ENCODE assay signal across 17 mouse cellular contexts in the genomic region with DNA sequence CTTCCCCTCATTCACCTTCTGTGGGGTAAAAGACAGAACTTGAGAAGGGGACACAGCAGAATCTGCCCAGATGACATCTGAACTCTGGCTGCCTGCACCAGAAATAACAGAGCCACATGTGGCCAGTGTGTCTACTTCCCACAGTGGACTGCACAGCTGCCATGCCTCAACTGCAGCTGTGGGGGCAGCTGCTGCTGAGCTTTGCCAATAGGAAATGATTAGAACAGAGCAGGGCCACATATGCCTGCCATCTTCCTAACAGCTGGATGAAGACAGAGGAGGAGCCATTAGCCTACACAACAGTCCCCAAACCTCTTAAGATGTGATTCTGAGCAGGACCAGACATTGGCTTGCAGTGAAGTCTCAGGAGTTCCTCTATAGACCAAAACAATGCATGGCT.
DNase-seq lines count a peak whose midpoint lies in the region; ATAC-seq and TF ChIP-seq lines count a peak whose summit lies in the region.
"Had no signal": no experiment of that assay in that cellular context is flagged by ENCODE, and none has a peak within 500 bp of the region (broad histone marks: within the 10 kb centered on the region; RNA-seq: fewer than 3 reads in every experiment).

No protein-coding gene starts in this region.

- H3K4me1 ChIP-seq in embryonic facial prominence, embryonic 14.5 days (ENCODE audit: control insufficient read depth, insufficient read depth, low read length), result no peaks in the 10 kb centered on the region; the same call in 1 of the 2 replicates
- no peaks in the 10 kb centered on the region for H3K4me1 ChIP-seq in embryonic facial prominence, embryonic 10.5 days
- no peaks in the 10 kb centered on the region for H3K4me1 ChIP-seq in lung, adult 2 months (ENCODE audit: control insufficient read depth, insufficient read depth, low read length)
- H3K4me1 ChIP-seq in neural tube, embryonic 15.5 days, result no peaks in the 10 kb centered on the region
- H3K4me1 ChIP-seq: forebrain, embryonic 10.5 days; liver, embryonic 13.5 days; midbrain, embryonic 12.5 days; neural tube, embryonic 12.5 days had no signal

- H3K9ac ChIP-seq in embryonic facial prominence, embryonic 14.5 days (ENCODE audit: low read depth, low read length), result no peak overlapping the region
- H3K9ac ChIP-seq in neural tube, embryonic 15.5 days (replicated peaks), result no peak overlapping the region
- H3K9ac ChIP-seq: liver, embryonic 13.5 days; midbrain, embryonic 12.5 days; neural tube, embryonic 12.5 days had no signal

- H3K36me3 ChIP-seq in embryonic facial prominence, embryonic 14.5 days (ENCODE audit: control insufficient read depth, insufficient read depth, low read length), result peaks cover 72% of the 10 kb centered on the region
- H3K36me3 ChIP-seq in embryonic facial prominence, embryonic 10.5 days (replicated peaks), result peaks cover 77% of the 10 kb centered on the region
- H3K36me3 ChIP-seq in neural tube, embryonic 15.5 days, result peaks cover 44% of the 10 kb centered on the region

- no peak overlapping the region for H3K4me3 ChIP-seq in embryonic facial prominence, embryonic 14.5 days (ENCODE audit: low read depth, low read length)
- no peak overlapping the region for H3K4me3 ChIP-seq in embryonic facial prominence, embryonic 10.5 days
- H3K4me3 ChIP-seq in lung, adult 2 months (replicated peaks; ENCODE audit: extremely low read depth, low read depth, low read length), result no peak overlapping the region
- no peak overlapping the region for H3K4me3 ChIP-seq in neural tube, embryonic 15.5 days (replicated peaks)
- H3K4me3 ChIP-seq: forebrain, embryonic 10.5 days; gastrocnemius, adult 2 months; left cerebral cortex, adult 2 months; liver, embryonic 13.5 days; midbrain, embryonic 12.5 days; neural tube, embryonic 12.5 days had no signal

- TF ChIP-seq POLR2A in lung, adult 2 months (IDR thresholded peaks at IDR 0.05; ENCODE audit: borderline replicate concordance, extremely low read depth, low read depth, low read length), result no peak

- DNase-seq in embryonic facial prominence, embryonic 14.5 days (ENCODE audit: low spot score), result peak; percentile 64
- no peak for DNase-seq in embryonic facial prominence, embryonic 10.5 days (ENCODE audit: low spot score)
- peak; percentile 6 for DNase-seq in ovary, postnatal 14 days (ENCODE audit: low spot score)
- no peak for DNase-seq in ovary, adult 18-20 months (ENCODE audit: low spot score)
- peak; percentile 27 for DNase-seq in lung, adult 2 months
- DNase-seq in T-cell, adult 2 months (ENCODE audit: low spot score), result no peak
- DNase-seq in cerebellum, adult 9-11 months, result no peak
- DNase-seq: gastrocnemius, adult 2 months; liver, embryonic 13.5 days; right cerebral cortex, adult 18-20 months; thymus, postnatal 14 days had no signal

- no peak overlapping the region for H3K27ac ChIP-seq in embryonic facial prominence, embryonic 14.5 days (replicated peaks; ENCODE audit: low read depth, low read length)
- no peak overlapping the region for H3K27ac ChIP-seq in embryonic facial prominence, embryonic 10.5 days (replicated peaks)
- H3K27ac ChIP-seq in neural tube, embryonic 15.5 days (replicated peaks), result no peak overlapping the region
- H3K27ac ChIP-seq: forebrain, embryonic 10.5 days; gastrocnemius, adult 2 months; kidney, postnatal 0 days; left cerebral cortex, adult 2 months; liver, embryonic 13.5 days; midbrain, embryonic 12.5 days; neural tube, embryonic 12.5 days had no signal

- H3K27me3 ChIP-seq in embryonic facial prominence, embryonic 14.5 days (replicated peaks; ENCODE audit: control insufficient read depth, insufficient read depth, low read length), result no peaks in the 10 kb centered on the region
- no peaks in the 10 kb centered on the region for H3K27me3 ChIP-seq in embryonic facial prominence, embryonic 10.5 days (replicated peaks; ENCODE audit: low read depth, poor library complexity, severe bottlenecking)
- no peaks in the 10 kb centered on the region for H3K27me3 ChIP-seq in neural tube, embryonic 15.5 days (replicated peaks)
- H3K27me3 ChIP-seq: liver, embryonic 13.5 days; midbrain, embryonic 12.5 days; neural tube, embryonic 12.5 days had no signal

- no peaks in the 10 kb centered on the region for H3K9me3 ChIP-seq in embryonic facial prominence, embryonic 14.5 days (ENCODE audit: control insufficient read depth, low read length)
- no peaks in the 10 kb centered on the region for H3K9me3 ChIP-seq in embryonic facial prominence, embryonic 10.5 days
- H3K9me3 ChIP-seq in neural tube, embryonic 15.5 days (replicated peaks), result no peaks in the 10 kb centered on the region
- H3K9me3 ChIP-seq: forebrain, embryonic 10.5 days; liver, embryonic 13.5 days; midbrain, embryonic 12.5 days; neural tube, embryonic 12.5 days had no signal

- ATAC-seq in embryonic facial prominence, embryonic 14.5 days (ENCODE audit: low read depth), result peak; percentile 74
- no peak for ATAC-seq in neural tube, embryonic 15.5 days (ENCODE audit: low FRiP score)

- no peak for TF ChIP-seq CTCF in lung, adult 2 months (IDR thresholded peaks at IDR 0.05; ENCODE audit: insufficient read depth, low read length)

- H3K4me2 ChIP-seq in embryonic facial prominence, embryonic 14.5 days (ENCODE audit: low read depth, low read length), result no peak overlapping the region
- no peak overlapping the region for H3K4me2 ChIP-seq in neural tube, embryonic 15.5 days
- H3K4me2 ChIP-seq: liver, embryonic 13.5 days; midbrain, embryonic 12.5 days; neural tube, embryonic 12.5 days had no signal

Comparison
In these comparisons a context has a peak if more than half of its experiments do, and no peak if none do; other contexts are left out.
1. DNase-seq: peak in embryonic facial prominence, embryonic 14.5 days (single experiment), ovary, postnatal 14 days (single experiment) and lung, adult 2 months (single experiment); none in embryonic facial prominence, embryonic 10.5 days (single experiment), ovary, adult 18-20 months (single experiment), T-cell, adult 2 months (single experiment) and cerebellum, adult 9-11 months (single experiment).